Mouse (Mus musculus): ENCODE data around the gene Stab2.

GRCm38 (mm10) chr10:86846926-86847467 lies 160.8 kb downstream of the Stab2 start:
- TF ChIP-seq POLR2A (IDR thresholded peaks at IDR 0.05; ENCODE audit: borderline replicate concordance, control insufficient read depth, low read depth, low read length) (no peak), CTCF (IDR thresholded peaks at IDR 0.05; ENCODE audit: control insufficient read depth, insufficient read depth, low read length) (no peak)

All from bone marrow, adult 2 months (tissue).